Mouse (Mus musculus) Patski (cell line): ENCODE results near the gene Txnrd2. TPM values are rescaled to one million over a fixed set of nuclear protein-coding genes. Genes with fewer than 3 reads are reported as not detected.

ENCODE experiments used
- ATAC-seq: fragments of 100-300 bp; one replicate; pipeline ENCODE4 v1.8.0; 2021
- CTCF ChIA-PET: fragments of 350-600 bp; sonication (Branson Sonifier 250); formaldehyde crosslinking; loops from one replicate; lab custom pipeline; 2022; ENCODE audit warnings: inconsistent platforms; lab: Charles Lee
- POLR2A ChIA-PET: fragments of 350-600 bp; sonication (Branson Sonifier 250); formaldehyde crosslinking; loops from one replicate; lab custom pipeline; 2022; ENCODE audit warnings: antibody characterized with exemption, inconsistent platforms; lab: Charles Lee
- DNase-seq: peaks from one replicate; pipeline ENCODE4 v3.0.0-alpha.2; 2011; ENCODE audit warnings: low read depth, low spot score
- H3K27me3 ChIP-seq: fragments of 371-371 bp; one replicate; pipeline ENCODE4 v1.5.1; 2021
- CTCF ChIP-seq: fragments of 100-300 bp; IDR thresholded peaks from one replicate; pipeline ENCODE4 v1.5.1; 2021
- in situ Hi-C: fragments of 300-500 bp; cut with MboI; formaldehyde crosslinking; loops from 3 replicates; pipeline ENCODE4 v1.11.1; 2018; ENCODE audit warnings: low pct_unique_long_range_greater_than_20kb, mixed read lengths
- polyA plus RNA-seq: library from polyadenylated mRNA; unstranded; gene quantifications from one replicate; pipeline ENCODE4 v1.2.3, GENCODE M21; 2021

Txnrd2 gene
- polyA plus RNA-seq, 1 experiment from 2014 or later, result 25.2 TPM

GRCm38 (mm10) chr16:18513508-18513907 is 87.3 kb downstream of the Txnrd2 start:
- no peak for ATAC-seq
- POLR2A ChIA-PET, result no interaction called here

GRCm38 (mm10) chr16:18518091-18518490 is 91.9 kb downstream of the Txnrd2 start:
- POLR2A ChIA-PET, result no interaction called here
- no peak for DNase-seq
- CTCF ChIA-PET, result interaction anchor here (0.7 to 2.0 kb wide), 7 partner anchors 9 to 173 kb away, joined by 3 to 20 read pairs (median 5); no protein-coding TSS in a partner anchor
- peak; percentile 69 for TF ChIP-seq CTCF
- in situ Hi-C loops, result loop anchor here (5.0 to 10.0 kb wide), 2 partner anchors 76 to 173 kb away; partner anchors contain the start of genes Arvcf and Tango2
- peak; percentile 54 for ATAC-seq
- no peaks in the 10 kb centered on the region for H3K27me3 ChIP-seq

More at GRCm38 (mm10) chr16:18513508-18513907, 87.3 kb downstream of the Txnrd2 start:
- no peak for DNase-seq
- in situ Hi-C loops, result loop anchor here (10.0 kb wide), 1 partner anchor 169 kb away; the partner anchor contains the start of genes Arvcf and Tango2
- CTCF ChIA-PET, result interaction anchor here (0.7 kb wide), 1 partner anchor 69 kb away, joined by 3 read pairs; no protein-coding TSS in a partner anchor
- TF ChIP-seq CTCF, result no peak
- no peaks in the 10 kb centered on the region for H3K27me3 ChIP-seq

GRCm38 (mm10) chr16:18523563-18524245 is 97.5 kb downstream of the Txnrd2 start:
- in situ Hi-C loops, result no loop called here
- ChIA-PET CTCF (interaction anchor here (1.0 kb wide), 1 partner anchor 11 kb away, joined by 3 read pairs; no protein-coding TSS in a partner anchor), POLR2A (interaction anchor here (0.8 kb wide), 1 partner anchor 110 kb away, joined by 5 read pairs; no protein-coding TSS in a partner anchor)
- DNase-seq (no peak), ATAC-seq (no peak)
- H3K27me3 ChIP-seq, result no peaks in the 10 kb centered on the region
- no peak for TF ChIP-seq CTCF

- in situ Hi-C loops, result no loop called here
- POLR2A ChIA-PET, result no interaction called here
- TF ChIP-seq CTCF, result no peak
- CTCF ChIA-PET, result no interaction called here
- DNase-seq (peak; percentile 63), ATAC-seq (peak; percentile 60)
- no peaks in the 10 kb centered on the region for H3K27me3 ChIP-seq
These were observed 102.5 kb downstream of the Txnrd2 start for GRCm38 (mm10) chr16:18528656-18529055.

Other genes starting within 250 kb of the Txnrd2 start
- not detected for gene Ccdc188, start 208.5 kb upstream of the Txnrd2 start, polyA plus RNA-seq
- 34.4 TPM for gene Zdhhc8, start 191.2 kb upstream of the Txnrd2 start, polyA plus RNA-seq
- gene Trmt2a, start 177.7 kb upstream of the Txnrd2 start, polyA plus RNA-seq, result 66.4 TPM
- gene Ranbp1, start 177.7 kb upstream of the Txnrd2 start, polyA plus RNA-seq, result 216 TPM
- gene Gm49776, start 168.1 kb upstream of the Txnrd2 start, polyA plus RNA-seq, result 7.6 TPM
- gene Dgcr8, start 137.1 kb upstream of the Txnrd2 start, polyA plus RNA-seq, result 24.2 TPM
- gene Tango2, start 78.3 kb upstream of the Txnrd2 start, polyA plus RNA-seq, result 23.7 TPM
- gene Arvcf, start 78.2 kb upstream of the Txnrd2 start, polyA plus RNA-seq, result 25.6 TPM
- gene Comt, start 468 bp downstream of the Txnrd2 start, polyA plus RNA-seq, result 229 TPM
- gene Gnb1l, start 72.3 kb downstream of the Txnrd2 start, polyA plus RNA-seq, result 9.9 TPM
- gene Rtl10, start 72.5 kb downstream of the Txnrd2 start, polyA plus RNA-seq, result 9.1 TPM
- gene Tbx1, start 164.3 kb downstream of the Txnrd2 start, polyA plus RNA-seq, result 0.13 TPM
- 0.91 TPM for gene Gp1bb, start 196.0 kb downstream of the Txnrd2 start, polyA plus RNA-seq
- 6.1 TPM for gene Gm49601, start 200.0 kb downstream of the Txnrd2 start, polyA plus RNA-seq
- 28.2 TPM for gene Sept5, start 203.6 kb downstream of the Txnrd2 start, polyA plus RNA-seq